Mouse (Mus musculus) embryo, embryonic 9.5 days (tissue): ENCODE data around the gene Slc12a6.

ENCODE experiments used
- DNase-seq: peaks from one replicate; pipeline ENCODE4 v3.0.0-alpha.2; 2017; ENCODE audit errors: extremely low spot score

The Slc12a6 gene

DNA sequence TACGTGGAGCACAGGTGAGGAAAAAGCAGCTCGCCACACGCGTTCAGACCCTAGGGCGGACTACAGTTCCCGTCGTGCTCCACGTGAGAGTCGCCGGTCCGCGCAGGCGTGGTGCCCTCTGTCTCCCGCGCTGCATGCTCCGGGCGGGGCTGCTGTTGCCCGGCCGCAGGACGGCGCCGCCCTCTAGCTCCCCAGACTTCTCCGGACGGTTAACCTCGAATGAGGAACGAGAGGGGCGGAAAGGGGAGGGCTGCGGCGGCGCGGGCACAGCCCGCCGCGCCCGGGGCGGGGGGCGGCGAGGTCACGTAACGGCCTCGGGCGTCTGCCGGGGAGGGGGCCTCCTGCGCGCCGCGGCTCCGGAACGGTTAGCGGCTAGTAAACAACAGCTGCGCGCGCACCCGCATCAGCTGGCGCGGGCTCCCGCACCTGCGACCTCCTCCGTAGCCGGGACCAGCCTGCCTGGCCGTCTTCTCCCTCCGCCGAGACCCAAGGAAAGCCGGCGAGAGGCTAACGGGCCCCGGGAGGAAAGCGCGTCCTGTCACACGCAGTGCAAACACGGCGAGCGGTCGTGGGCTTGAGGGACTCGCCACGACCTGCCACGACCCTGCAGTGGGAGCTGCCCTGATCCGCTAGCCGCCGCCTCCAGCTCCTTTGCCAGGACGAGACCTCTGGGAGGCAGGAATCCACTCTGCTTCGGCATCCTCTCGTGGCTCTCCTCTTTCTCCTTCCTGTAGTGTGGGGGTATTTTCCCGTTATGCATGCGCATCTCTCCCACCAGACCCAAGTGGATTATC, at the start of gene Slc12a6:
Slc12a6 (plus strand) TSS at position 378 of the 794 bp plus-strand sequence.
- DNase-seq: peak; percentile 91

DNA sequence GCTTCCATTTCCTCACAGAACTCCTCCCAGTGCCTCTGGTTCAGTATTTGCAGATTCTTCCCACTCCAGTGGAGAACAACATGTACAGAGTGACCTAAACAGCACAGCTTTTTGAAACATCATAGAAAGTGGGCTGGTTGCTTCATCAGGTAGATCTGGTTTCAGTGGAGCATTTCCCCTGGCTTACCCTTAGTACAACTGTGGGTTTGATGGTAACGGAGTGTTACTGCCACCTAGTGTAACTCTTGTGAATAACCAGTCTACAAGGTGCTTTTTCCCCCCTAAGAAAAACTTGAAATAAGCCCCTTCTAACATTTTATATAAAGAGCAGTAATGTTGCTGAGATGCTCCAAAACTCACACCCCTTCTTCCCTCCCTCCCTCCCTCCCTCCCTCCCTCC, 49.6 kb upstream of the Slc12a6 start:
- peak; percentile 8 for DNase-seq

DNA sequence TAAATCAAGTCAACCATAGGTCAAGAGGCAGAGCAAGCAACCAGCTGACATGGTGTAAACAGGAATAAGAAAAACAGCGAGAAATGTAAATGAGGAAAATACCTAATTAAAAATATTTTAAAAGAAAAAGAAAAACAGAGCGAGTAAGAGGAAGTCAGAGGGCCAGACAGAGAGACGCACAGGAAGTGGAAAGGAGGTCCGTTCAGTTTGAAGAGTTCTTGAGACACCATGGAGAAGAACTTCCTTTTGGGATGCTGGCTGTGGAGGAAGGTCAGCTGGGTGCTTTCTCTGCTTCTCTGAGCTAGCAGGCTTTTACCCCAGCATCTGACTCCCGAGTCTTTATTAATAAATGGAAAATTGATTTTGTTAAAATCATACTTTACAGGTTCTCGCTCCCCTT, 48.0 kb upstream of the Slc12a6 start:
- no peak for DNase-seq

DNA sequence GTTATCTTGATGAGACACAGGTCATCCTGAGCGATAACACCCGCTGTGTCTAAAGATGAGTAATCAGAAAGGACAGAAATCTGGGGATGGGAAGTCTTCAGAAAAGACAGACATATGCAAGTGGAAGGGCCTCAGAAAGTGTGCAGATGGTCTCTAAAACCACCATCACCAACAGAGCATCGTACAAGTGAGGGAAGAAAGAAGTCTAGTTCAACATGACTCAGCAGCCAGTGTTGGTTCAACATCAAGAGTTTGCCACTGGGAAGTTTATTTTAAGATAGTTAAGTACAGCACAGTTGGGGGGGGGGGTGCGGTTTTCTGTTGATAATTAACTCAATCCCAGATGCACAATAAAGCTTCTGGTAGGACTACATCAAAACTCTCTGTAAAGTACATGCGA, 44.7 kb upstream of the Slc12a6 start:
- no peak for DNase-seq

DNA sequence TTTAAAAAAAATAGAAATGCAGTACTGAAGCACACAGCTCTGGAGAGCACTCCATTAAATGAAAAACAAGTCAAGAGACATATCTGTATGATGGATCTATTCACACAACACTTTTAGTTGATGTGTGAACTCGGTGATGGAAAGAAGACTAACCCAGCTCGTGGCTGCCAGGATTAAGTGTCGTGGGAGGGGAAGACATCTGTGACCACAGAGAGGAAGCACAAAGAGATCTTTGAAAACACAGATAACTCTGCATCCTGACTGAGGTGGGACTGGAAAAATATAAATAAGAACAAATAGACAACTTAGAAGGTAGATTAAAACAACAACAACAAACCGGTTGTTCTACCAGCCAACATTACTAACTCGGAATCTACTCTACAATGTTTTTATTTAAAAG, 43.0 kb upstream of the Slc12a6 start:
- DNase-seq: no peak

DNA sequence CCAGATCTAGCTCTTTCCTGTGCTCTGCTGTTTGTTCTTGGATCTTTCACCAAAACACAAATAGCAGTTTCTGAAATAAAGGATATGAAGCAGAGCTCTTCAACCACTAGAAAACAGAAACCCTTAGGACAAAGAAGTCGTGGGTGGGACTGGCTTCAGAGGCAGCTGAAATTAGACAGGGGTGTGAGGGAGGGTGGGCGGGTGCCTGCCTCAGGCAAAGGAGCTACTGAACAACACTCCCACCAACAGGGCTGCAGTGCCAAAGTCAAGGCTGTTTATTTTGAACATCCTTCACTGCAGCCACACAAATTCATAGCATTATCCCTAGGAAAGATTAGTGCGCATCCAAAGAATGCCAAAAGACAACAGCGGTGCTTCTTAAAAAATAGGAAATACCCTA, 41.3 kb upstream of the Slc12a6 start:
- DNase-seq: no peak

DNA sequence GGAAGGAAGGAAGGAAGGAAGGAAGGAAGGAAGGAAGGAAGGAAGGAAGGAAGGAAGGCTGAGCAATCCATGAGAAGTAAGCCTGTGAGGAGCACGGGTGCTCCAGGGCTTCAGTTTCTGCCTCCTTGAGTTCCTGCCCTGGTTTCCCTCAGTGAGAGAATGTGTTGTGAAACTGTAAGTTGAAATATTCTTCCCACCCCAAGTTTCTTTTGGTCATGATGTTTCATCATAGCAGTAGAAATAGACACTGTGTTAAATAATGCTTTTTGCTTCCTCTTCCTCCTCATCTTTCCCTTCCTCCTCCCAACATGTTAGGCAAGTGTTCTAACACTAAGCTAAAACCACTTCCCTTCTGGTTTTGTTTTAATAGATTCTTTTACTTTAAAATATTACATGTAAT, 33.0 kb upstream of the Slc12a6 start:
- no peak for DNase-seq

DNA sequence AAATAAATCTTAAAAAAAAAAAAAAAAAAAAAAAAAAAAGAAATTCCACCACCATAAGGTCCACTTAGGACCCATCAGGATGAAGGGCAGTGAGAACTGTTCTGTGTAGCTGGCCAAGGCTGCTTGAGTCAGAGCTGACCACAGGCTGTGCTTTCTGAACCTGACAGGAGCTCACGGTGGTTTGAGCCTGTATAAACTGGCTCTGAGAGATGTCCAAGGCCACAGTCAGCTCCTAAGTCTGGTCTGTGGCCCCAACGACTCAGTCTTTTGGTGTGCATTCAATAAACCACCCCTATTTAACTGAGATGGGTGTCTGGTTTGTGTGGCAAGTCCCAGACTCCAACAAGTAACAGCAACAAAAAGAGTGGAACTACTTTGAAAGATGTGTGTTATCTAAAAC, 29.0 kb upstream of the Slc12a6 start:
- no peak for DNase-seq

DNA sequence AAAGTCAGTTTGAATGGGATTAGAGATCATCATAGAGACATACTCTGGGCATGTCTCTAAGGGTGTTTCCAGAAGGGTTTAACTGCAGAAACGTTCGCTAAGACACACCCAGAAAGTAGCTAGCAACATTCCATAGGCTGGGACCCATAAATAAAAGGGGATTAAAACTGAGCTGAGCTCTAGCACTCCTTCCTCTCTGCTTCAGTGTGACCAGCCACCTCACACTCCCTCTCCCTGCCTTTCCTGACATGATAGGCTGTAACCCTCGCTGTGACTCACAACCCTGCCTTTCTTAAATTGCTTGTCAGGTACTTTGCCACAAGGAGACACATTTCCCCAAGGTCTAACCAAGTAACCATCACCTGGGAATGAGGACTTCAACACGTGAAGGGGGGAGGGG, 27.6 kb upstream of the Slc12a6 start:
- DNase-seq: no peak

DNA sequence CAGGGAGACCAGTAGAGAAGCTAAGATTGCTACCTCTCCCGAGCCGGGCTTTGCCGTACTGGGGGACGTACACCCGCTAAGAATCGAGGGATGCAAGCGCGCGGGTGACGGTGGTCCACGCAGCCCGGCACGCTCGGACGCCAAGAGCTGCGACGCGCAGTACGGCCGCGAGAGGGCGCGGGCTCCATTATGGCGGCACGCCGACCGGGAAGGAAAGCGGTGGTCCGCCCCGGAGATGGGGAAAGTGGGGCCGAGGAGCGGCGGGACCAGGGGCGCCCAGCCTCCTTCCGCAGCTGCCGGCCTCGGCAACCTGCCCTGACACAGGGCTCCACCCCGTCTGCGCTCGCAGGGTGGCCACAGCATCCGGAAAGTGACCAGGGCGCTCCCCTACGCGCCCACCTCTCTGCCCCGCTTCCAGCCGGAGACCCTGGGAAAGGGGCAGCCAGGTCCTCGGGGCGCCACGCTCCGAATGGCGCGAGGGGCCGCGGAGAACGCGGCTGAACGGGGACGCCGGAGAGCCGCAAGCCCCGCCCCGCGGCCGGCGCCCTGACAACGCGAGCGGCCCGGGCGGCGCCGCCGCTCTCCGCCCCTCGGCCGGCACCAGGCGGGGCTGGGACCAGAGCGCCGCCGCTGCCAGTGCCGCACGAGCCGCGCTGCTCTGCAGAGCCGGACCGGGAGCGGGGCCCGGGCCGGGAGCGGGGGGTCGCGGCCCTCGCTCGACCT, 26.3 kb upstream of the Slc12a6 start, which contains the start of gene Lpcat4:
Lpcat4 (plus strand) TSS at position 257 of the 723 bp plus-strand sequence.
- DNase-seq: peak; percentile 90

DNA sequence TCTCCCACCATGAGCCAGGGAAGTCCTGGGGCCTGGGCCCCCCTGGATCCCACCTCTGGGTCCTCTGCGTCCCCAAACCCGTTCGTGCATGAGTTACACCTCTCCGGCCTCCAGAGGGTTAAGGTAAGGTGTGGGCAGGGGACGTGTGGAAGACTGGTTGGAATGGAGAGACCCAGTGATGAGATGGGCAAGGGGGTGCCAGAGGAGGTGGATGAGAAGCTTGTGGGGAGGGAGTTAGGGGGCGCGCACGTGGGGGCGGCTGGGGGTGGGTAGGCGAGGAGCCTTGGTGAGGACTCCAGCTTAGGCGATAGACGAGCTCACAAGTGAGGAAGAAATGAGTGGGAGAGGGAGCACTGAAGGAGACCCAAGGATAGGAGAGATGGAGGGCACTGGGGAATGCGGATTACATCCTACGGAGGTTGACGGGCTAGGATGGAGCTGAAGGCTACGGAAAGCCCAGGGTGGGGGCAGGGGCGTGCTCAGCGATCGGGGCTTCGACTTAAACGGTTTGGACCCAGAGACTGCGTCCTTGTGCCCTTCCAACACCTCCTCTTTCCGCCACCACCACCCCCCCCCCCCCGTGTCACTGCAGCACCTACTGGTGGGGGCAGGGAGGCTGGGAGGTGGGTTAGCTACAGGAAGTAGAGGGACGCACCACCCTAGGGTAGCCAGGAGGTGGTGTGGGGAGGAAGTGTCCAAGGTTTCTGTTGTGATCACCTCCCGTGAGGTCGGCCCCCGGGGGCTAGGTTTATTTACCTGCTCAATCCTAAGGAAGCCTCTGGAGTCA, 25.5 kb upstream of the Slc12a6 start:
- peak; percentile 48 for DNase-seq

DNA sequence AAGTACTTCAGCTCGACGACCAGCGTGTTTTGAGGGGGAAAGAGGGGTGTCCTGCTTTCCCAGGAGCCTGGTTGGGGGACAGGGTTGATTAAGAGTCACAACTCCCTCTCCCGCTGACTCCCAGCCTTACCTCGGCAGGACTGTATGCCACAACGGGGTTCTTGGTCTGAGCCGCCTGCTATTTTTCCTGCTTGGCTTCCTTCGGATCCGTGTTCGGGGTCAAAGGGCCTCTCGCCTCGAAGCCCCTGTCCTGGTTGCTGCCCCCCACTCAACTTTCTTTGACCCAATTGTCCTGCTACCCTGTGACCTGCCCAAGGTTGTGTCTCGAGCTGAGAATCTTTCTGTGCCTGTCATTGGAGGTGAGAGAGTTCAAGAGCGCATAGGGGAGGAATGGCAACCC, 23.8 kb upstream of the Slc12a6 start:
- no peak for DNase-seq

DNA sequence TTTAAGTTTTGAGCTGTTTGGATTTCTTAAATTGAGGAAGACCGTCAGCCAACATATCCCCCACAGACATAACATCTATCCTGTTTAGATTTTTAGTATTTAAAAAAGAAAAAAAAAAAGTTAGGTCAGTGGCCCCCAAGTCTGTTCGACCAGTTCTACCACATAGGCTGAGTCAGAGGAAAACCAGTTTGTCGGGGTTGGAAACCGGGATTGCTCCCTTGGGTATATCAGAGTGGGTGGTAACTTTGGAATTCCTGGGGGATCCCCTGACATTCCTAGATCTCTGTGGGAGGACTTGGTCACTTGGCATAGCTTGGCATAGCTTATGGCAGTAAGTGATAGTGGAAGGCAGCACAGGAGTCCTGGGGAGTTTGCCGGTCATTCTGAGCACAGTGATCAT, 20.3 kb upstream of the Slc12a6 start:
- no peak for DNase-seq

DNA sequence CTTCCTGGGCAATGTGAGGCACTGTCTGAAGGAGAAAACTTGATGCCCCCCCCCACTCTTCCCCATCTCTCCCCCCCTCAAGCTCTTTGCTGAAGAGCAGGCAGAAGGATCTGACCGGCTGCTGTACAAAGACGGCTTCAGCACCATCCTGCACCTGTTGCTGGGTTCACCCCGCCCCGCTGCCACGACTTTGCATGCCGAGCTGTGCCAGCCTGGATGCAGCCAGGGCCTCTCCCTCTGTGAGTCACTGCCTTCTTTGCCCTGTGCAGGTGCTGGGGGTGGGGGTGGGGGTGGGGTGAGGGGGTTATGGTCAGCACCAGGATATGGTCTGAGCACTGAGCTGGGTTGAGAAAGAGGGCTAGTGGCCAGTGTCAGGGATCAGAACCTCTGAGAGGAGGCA, 19.4 kb upstream of the Slc12a6 start:
- no peak for DNase-seq

DNA sequence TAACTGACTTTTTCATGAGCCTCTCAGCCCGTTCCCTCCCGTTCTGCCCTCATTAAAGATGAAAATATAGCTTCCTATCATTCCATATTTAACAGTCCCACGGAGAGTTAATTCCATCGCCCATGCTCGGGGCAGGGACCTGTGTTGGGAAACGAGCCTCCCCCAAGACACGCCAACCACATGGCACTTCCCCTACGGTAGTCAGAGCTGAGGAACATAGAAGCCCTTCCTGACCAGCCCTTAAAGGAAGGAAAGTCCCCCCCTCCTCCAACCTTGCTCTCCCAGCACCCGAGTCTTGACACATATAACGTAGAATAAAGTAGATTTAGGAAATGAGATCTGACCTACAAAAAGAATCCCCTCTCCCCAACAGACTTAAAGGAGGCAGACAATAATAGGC, 18.3 kb upstream of the Slc12a6 start:
- DNase-seq: no peak

DNA sequence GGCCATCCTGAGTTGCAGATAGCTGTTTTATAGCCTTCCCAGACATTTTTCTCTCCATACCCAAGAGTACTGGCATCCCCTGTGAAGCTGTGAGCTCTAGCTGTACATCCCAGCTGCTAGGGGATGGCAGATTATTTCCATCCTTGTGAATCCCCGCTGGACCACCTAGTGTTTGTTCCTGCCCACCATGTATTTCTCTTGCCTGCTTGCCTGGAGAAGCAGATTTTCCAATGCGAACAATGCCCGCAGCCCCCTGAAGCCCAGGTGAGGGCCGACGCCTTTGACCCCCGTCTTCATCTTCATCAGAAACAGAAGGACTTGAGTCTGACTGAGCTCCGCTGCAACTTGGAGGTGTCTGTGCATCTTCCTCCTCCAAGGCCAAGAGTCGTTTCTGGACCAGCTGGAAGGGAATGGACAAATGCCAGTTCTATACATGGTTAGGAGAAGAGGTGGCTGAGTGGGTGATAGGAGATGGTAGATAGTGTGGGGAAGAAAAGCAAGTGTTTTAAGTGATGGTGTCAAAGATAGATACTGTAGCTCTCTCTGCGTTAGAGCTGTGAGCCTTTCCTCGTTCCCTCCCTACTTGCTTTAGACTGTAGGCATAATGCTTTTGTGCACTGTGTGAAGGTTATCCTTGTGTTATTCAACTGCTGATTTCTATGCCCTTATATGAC, 15.7 kb upstream of the Slc12a6 start:
- DNase-seq: no peak

DNA sequence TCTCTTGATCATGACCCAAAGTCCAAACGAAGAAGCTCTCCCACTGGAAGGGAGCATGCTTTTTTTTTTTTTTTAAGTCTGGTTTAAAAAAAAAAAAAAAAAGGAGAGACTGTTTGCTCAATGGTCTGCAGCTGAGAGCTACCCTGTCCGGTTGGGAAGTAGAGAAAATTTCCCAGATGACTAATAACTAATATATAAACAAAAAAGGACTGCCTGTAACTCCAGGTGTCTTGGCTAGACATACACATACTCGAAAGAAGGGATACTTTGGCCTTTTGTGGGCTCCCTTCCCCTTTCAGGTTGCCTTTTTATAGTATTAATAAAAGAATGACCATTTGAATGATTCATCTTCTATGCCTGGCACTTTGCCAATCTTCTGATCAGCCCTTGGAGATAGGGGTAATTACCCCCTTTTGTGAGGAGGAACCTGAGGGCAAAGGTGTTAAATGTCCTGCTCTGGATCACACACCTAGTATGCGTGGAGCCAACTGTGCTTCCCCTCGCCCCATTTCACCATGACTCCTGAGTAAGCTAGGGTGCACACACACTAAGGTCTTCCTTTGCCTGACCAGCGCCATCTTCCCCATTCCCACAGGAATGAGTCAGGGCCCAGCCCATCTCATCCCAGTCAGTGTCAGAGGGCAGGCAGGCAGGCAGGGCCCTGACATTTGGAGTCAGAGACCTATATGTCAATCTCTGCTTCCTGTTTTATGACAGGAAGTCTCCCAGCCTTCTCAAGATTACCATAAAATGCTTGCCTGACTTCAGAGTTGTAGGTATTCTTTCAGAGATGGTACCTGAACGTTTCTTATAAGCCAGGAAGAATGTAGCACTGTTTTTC, 10.7 kb upstream of the Slc12a6 start:
- no peak for DNase-seq

DNA sequence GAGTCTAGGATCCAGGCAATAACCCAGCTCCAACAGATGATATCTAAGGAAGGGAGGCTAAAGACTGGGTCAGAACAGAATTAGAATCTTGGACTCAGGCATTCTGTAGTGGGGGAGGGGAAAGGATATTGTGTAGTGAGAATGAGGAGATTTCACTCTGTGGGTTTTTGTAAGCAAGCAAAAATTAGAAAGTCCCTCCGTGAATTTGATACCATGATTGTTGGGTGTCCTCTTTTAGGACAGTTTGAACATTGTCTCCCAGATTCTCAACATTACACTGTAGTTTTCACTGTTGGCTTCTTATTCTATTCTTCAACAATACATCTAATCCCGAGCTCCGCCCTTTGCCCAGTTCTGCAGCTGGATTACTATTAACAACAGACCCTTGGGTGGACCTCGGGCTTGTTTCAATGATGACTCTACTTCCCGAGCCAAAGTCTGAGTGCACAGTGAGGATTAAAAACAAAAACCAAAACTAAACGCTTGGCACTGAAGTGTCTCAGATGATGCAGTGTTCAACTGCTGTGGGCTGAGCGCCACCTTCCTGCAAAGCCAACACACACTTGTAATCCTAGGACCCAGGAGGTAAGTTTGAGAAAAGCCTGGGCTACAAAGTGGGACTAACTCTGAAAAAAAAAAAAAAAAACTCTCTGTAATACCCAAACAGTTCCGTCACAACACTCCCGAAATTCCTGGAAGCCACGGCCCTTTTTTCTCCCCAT, 6.2 kb upstream of the Slc12a6 start, which contains the start of gene Nutm1:
Nutm1 (minus strand) TSS at position 51 of the 722 bp plus-strand sequence.
- no peak for DNase-seq

DNA sequence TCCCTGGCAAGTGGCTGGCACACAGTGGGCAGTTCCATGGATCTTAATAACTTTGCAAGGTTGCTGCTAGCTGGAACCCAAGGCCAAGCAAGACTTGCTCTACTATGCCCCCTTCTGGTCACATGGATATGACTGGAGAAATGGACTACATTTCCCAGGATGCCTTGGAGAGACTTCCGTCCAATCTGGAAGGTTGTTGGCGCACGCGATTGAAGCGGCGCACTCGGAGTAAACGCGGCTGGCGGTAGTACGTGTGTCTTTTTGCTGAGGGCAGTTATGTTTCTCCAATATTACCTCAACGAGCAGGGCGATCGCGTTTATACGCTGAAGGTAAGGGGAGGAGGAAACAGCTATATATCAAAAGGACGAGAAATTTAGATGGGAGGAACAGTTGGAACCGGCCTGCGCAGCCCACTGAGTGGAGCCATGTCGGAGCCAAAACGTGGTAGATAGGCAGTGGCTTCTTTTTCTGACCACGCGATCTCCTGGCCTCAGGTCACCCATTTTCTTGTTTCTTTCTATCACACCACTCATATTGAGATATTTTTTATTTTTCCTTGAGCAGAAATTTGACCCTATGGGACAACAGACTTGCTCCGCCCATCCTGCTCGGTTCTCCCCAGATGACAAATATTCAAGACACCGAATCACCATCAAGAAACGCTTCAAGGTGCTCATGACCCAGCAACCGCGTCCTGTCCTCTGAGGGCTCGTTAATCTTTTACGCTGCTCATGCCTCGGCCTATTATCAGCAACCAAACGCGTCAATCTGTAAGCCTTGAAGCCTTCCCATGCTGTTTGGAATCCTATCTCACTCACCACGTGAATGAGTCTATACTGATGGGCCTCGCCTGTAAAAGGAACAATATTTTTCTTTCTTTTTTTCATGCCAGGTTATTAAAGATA, 3.6 kb upstream of the Slc12a6 start, which contains the start of gene Nop10:
Nop10 (plus strand) TSS at position 179 of the 906 bp plus-strand sequence.
- peak; percentile 88 for DNase-seq
